Mouse (Mus musculus) layer of hippocampus, adult 11-12 months (tissue): ENCODE data around the gene Lpar5.
A peak's percentile ranks its signal among the peaks of the same experiment; 100 is the strongest.

Experiments used
- DNase-seq: peaks from one replicate; pipeline ENCODE4 v3.0.0; 2022; ENCODE audit warnings: low spot score

Lpar5 gene

GRCm38 (mm10) chr6:125129710-125130402, 62.1 kb downstream of the Lpar5 start:
- DNase-seq = no peak

- DNase-seq = peak; percentile 82
Observed at GRCm38 (mm10) chr6:125131302-125132156, 63.8 kb downstream of the Lpar5 start, which contains the start of gene Nop2. Nop2 (plus strand) TSS chr6:125131909.
